Mouse (Mus musculus) G1E (cell line): Measurements from ENCODE around the gene Enam.

Experiments used
- CTCF ChIP-seq: IDR thresholded peaks from 2 replicates; pipeline ENCODE4 v1.5.1; 2012; ENCODE audit warnings: low read depth, low read length, inconsistent platforms, mixed read lengths
- GATA1 ChIP-seq: IDR thresholded peaks from 2 replicates; pipeline ENCODE4 v1.6.1; 2012; ENCODE audit warnings: borderline replicate concordance, low read length, inconsistent platforms, mixed read lengths
- POLR2AphosphoS5 ChIP-seq: IDR thresholded peaks from 2 replicates; pipeline ENCODE4 v1.6.1; 2012; ENCODE audit warnings: low read depth, low read length, inconsistent platforms; ENCODE audit not compliant: insufficient replicate concordance
- TAL1 ChIP-seq: conservative IDR thresholded peaks from 2 replicates; pipeline ENCODE4 v1.6.1; 2012; ENCODE audit warnings: low read depth, low read length, inconsistent platforms, mixed read lengths

DNA sequence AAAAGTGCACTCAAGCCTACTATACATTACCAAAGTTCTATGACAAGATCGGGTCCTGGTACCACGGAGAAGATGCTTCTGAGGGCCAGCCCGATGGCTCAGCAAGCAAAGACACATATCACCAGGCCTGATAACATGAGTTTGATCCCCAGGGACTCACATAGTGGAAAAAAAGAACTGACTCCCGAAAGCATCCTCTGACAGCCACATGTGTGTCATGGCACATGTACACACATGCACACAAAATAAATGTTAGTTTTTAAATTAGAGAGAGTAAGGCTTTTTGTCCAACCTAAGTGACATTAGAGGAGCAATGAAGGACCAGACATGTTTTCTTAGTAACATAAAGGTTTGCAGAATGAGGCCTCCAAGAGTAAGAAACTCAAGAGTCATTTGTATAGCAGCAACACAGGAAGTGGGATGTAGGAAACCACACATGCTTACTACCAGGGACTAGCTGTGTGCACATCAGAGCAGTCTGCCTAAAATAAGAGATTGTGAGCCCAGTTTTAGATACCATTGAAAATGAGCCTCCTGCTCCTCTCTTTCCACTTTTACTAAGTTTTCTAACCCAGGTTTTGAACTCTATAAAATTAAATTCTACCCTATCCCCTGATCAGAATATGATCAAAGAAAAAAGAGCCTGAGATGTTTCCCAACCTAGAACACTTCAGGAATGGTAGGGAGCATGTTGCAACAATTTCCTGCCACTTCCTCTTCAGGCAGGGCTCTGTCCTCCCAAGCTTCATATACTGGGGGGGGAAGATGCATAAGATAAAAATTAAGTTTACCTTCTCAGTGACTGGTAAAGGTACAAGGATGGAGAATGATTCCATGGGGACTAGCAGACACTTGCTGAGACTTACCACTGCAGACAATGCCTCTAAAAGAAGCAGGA lies 18.7 kb upstream of the Enam start:
- TF ChIP-seq CTCF (no peak), GATA1 (no peak), POLR2AphosphoS5 (no peak), TAL1 (no peak)
